Mouse (Mus musculus): Measurements from ENCODE around the gene Ubxn1.
"Not testable (repeated sequence)": the region's sequence is repeated elsewhere in the genome, so short reads cannot be mapped to it uniquely, and the experiment has no call there.

DNA sequence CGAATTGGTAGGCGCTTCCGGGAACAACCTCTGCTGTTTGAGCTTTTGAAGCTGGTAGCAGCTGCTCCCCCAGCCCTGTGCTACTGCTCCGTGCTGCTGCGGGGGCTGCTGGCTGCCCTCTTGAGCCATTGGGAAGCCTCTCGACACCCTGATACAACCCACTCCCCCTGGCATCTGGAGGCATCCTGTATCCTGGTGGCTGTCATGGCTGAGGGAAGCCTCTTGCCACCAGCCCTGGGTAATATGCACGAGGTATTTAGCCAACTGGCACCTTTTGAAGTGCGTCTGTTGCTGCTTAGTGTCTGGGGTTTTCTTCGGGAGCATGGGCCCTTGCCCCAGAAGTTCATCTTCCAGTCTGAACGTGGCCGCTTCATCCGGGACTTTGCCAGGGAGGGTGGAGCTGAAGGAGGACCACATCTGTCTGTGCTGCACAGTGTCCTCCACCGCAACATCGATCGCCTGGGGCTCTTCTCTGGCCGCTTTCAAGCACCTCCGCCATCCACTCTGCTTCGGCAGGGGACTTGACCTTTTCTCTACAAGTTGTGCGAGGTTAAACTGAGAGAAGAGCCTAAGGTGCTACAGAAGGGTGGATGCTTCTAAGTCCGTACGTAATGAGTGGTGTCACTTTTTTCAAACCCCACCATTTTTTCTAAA, 26.0 kb downstream of the Ubxn1 start:
- TF ChIP-seq CTCF (IDR thresholded peaks at IDR 0.05; ENCODE audit: extremely low read depth, insufficient read depth, insufficient read length, insufficient replicate concordance); POLR2A (IDR thresholded peaks at IDR 0.05; ENCODE audit: low read depth, low read length): not testable (repeated sequence)
